Mouse (Mus musculus): Measurements from ENCODE around the gene Armh3. TPM values are rescaled to one million over a fixed set of nuclear protein-coding genes. Genes with fewer than 3 reads are reported as not detected.
A peak's percentile ranks its signal among the peaks of the same experiment; 100 is the strongest.

Gene Armh3
- polyA plus RNA-seq, 1 experiment from 2014 or later = 17.0 TPM

DNA sequence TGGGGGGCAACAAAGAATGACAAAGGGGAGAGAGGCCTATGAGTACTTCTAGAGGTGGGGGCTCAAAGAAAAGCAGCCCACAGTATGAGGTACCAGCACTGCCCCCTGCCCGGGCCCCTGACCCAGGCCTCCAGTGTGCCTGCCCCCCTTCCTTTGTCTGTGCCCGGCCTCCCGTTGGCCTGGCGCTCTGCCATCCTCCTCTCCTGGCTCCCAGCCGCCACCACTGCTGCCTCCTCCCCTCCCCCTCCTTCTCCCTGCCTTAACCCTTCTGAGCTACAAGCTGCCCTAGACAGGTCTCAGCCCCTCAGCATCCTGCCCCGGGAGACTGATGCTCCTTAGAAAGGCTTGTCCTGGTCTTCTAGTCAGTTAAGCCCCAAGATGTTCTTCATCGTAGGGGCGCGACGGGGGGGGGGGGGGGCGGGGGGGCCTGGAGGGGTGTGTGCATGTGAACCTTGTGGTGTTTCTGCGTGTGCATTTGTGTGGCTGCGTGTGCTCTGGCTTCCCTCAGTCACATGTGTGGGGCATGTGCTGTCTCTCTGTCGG is 43.7 kb upstream of the Armh3 start:
- H3K4me2 ChIP-seq (replicated peaks; ENCODE audit: low read depth, low read length) = peak overlapping the region; percentile 75
- peak overlapping the region; percentile 62 for H3K9ac ChIP-seq (ENCODE audit: low read depth, low read length)
- H3K4me3 ChIP-seq (ENCODE audit: low read length) = peak overlapping the region; percentile 30
- H3K36me3 ChIP-seq (ENCODE audit: control insufficient read depth, insufficient read depth, low read length) = no peaks in the 10 kb centered on the region
- WGBS = 0% methylated on average over 12 of the region's 14 CpGs
- H3K27ac ChIP-seq (ENCODE audit: low read depth, low read length) = peak overlapping the region; percentile 93
- H3K27me3 ChIP-seq (ENCODE audit: control insufficient read depth, insufficient read depth, low read length) = no peaks in the 10 kb centered on the region
- H3K9me3 ChIP-seq (ENCODE audit: control insufficient read depth, low read length) = no peaks in the 10 kb centered on the region
- ATAC-seq (ENCODE audit: low FRiP score, low TSS enrichment) = peak; percentile 2; the same call in 1 of the 2 replicates
- peaks cover 72% of the 10 kb centered on the region for H3K4me1 ChIP-seq (ENCODE audit: control insufficient read depth, insufficient read depth, low read length)

DNA sequence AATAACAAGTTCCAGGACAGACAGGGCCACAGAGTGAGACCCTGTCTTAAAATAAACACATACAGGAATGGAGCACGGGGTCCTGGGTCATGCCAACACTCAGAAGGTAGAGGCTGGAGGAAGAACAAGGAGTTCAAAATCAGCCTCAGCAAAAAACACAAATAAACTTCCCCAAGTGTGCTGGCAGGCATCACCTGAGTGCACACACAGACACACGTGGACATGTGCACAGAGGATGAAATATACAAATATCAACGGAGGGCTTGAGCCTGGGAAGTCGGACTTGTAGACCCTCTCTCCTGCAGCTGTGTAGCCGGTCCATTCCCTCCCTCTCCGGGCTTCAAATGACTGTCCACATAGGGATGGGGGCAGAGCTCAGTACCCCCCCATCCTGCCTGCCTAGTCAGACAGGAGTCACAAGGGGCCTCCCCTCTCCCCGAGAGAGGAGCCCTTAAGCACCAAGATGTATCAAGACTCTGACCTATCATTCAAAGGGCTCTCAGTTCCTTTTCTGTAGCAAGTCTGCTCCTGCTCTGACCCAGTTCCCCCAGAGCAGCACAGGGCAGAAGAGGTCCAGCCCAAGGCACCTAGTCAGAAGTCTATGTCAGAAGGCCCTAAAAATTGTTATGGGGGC is 43.1 kb upstream of the Armh3 start:
- peak overlapping the region; percentile 62 for H3K9ac ChIP-seq (ENCODE audit: low read depth, low read length)
- peaks cover 71% of the 10 kb centered on the region for H3K4me1 ChIP-seq (ENCODE audit: control insufficient read depth, insufficient read depth, low read length)
- H3K27me3 ChIP-seq (ENCODE audit: control insufficient read depth, insufficient read depth, low read length) = no peaks in the 10 kb centered on the region
- WGBS = 22% methylated on average over 7 of the region's 7 CpGs
- H3K4me2 ChIP-seq (replicated peaks; ENCODE audit: low read depth, low read length) = peak overlapping the region; percentile 75
- peaks cover 2% of the 10 kb centered on the region; the same call in 1 of the 2 replicates for H3K36me3 ChIP-seq (ENCODE audit: control insufficient read depth, insufficient read depth, low read length)
- H3K4me3 ChIP-seq (ENCODE audit: low read length) = peak overlapping the region; percentile 30
- no peaks in the 10 kb centered on the region for H3K9me3 ChIP-seq (ENCODE audit: control insufficient read depth, low read length)
- ATAC-seq (ENCODE audit: low FRiP score, low TSS enrichment) = no peak
- peak overlapping the region; percentile 93 for H3K27ac ChIP-seq (ENCODE audit: low read depth, low read length)

- Histone ChIP-seq H3K4me2 (replicated peaks; ENCODE audit: low read depth, low read length) (peak overlapping the region; percentile 97), H3K9ac (ENCODE audit: low read depth, low read length) (peak overlapping the region; percentile 88), H3K36me3 (ENCODE audit: control insufficient read depth, insufficient read depth, low read length) (peaks cover 13% of the 10 kb centered on the region), H3K9me3 (ENCODE audit: control insufficient read depth, low read length) (no peaks in the 10 kb centered on the region), H3K4me1 (ENCODE audit: control insufficient read depth, insufficient read depth, low read length) (peaks cover 64% of the 10 kb centered on the region), H3K27me3 (ENCODE audit: control insufficient read depth, insufficient read depth, low read length) (no peaks in the 10 kb centered on the region), H3K27ac (ENCODE audit: low read depth, low read length) (peak overlapping the region; percentile 93), H3K4me3 (ENCODE audit: low read length) (peak overlapping the region; percentile 83)
- ATAC-seq (ENCODE audit: low FRiP score, low TSS enrichment) = no peak
- WGBS = 40% methylated on average over 14 of the region's 14 CpGs
Measured at GRCm38 (mm10) chr19:46040149-46040902, 42.0 kb upstream of the Armh3 start.

DNA sequence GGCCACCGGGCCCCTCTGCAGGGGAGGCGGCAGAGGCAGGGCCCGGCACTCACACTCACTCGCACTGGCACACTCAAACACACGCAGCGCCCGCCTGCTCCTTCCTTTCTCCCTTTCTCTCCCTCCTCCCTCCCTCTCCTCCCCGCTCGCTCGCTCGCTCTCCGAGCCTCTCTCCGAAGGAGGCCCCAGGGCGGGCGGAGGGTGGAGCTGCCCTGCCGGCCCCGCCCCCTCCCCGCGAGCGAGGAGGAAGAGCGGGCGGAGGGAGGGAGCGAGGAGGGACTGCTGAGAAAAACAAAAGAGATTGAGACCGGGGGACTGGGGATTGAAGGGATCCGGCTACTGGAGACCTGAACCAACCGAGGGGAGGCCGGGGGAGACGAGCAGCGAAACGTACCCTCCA is 41.2 kb upstream of the Armh3 start:
- H3K9ac ChIP-seq (ENCODE audit: low read depth, low read length) = peak overlapping the region; percentile 88
- peak overlapping the region; percentile 97 for H3K4me2 ChIP-seq (replicated peaks; ENCODE audit: low read depth, low read length)
- ATAC-seq (ENCODE audit: low FRiP score, low TSS enrichment) = peak; percentile 83
- peaks cover 64% of the 10 kb centered on the region for H3K4me1 ChIP-seq (ENCODE audit: control insufficient read depth, insufficient read depth, low read length)
- peak overlapping the region; percentile 83 for H3K4me3 ChIP-seq (ENCODE audit: low read length)
- H3K9me3 ChIP-seq (ENCODE audit: control insufficient read depth, low read length) = no peaks in the 10 kb centered on the region
- H3K27me3 ChIP-seq (ENCODE audit: control insufficient read depth, insufficient read depth, low read length) = no peaks in the 10 kb centered on the region
- 1% methylated on average over 29 of the region's 30 CpGs for WGBS
- peak overlapping the region; percentile 93 for H3K27ac ChIP-seq (ENCODE audit: low read depth, low read length)
- H3K36me3 ChIP-seq (ENCODE audit: control insufficient read depth, insufficient read depth, low read length) = peaks cover 21% of the 10 kb centered on the region

GRCm38 (mm10) chr19:46038851-46039260 is 40.6 kb upstream of the Armh3 start:
- H3K4me1 ChIP-seq (ENCODE audit: control insufficient read depth, insufficient read depth, low read length) = peaks cover 61% of the 10 kb centered on the region
- H3K9me3 ChIP-seq (ENCODE audit: control insufficient read depth, low read length) = no peaks in the 10 kb centered on the region
- peak overlapping the region; percentile 88 for H3K9ac ChIP-seq (ENCODE audit: low read depth, low read length)
- peak overlapping the region; percentile 97 for H3K4me2 ChIP-seq (replicated peaks; ENCODE audit: low read depth, low read length)
- ATAC-seq (ENCODE audit: low FRiP score, low TSS enrichment) = peak; percentile 24; the same call in 1 of the 2 replicates
- H3K36me3 ChIP-seq (ENCODE audit: control insufficient read depth, insufficient read depth, low read length) = peaks cover 27% of the 10 kb centered on the region
- H3K27ac ChIP-seq (ENCODE audit: low read depth, low read length) = peak overlapping the region; percentile 93
- under 1% methylated on average over 16 of the region's 17 CpGs for WGBS
- H3K4me3 ChIP-seq (ENCODE audit: low read length) = peak overlapping the region; percentile 83
- no peaks in the 10 kb centered on the region for H3K27me3 ChIP-seq (ENCODE audit: control insufficient read depth, insufficient read depth, low read length)

DNA sequence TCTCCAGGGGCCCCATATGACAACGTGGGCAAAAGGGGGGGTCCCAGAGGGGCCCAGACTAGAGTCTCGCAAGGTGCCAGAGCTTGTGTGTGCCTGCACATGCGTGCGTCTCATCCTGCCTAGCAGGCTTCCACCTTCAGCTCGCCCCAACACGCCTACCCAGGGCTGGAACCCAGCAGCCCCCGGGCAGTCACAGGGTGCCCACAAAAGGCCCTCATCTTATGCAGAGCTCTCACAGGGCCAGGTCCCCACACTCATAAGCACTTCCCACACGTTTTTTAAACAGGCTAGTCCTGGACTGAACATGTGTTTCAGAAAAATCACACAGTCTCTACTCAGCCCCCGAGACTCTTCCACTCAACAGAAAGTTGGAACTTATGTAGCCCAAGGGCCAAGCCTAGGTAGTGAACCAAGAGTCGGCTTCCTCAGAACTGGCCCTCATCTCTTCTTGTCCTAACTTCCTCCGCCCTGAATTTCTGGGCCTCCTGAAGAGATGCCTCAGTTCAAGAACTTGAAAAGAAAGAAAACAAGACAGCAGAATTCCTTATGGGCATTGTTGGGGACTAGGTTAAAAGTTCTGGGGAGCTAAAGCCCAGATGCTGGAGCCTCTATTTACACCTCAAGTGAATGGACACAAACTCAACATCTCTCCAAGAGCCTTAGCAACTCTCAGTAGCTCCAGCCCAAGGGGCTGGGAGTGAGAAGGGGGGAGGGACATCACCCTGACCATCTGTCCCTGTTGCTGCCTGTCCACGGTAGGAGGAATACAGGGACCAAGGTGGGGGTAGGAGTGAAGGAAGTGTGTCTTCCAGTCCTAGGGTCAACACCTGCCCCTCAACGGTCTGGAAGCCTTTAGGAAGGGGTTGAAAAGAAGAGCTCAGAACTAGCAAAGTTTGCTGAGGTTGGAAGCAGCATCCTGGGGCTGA is 39.9 kb upstream of the Armh3 start:
- peak overlapping the region; percentile 88 for H3K9ac ChIP-seq (ENCODE audit: low read depth, low read length)
- peaks cover 54% of the 10 kb centered on the region for H3K4me1 ChIP-seq (ENCODE audit: control insufficient read depth, insufficient read depth, low read length)

GRCm38 (mm10) chr19:46037243-46037924 is 39.1 kb upstream of the Armh3 start:
- Histone ChIP-seq H3K36me3 (ENCODE audit: control insufficient read depth, insufficient read depth, low read length) (peaks cover 42% of the 10 kb centered on the region), H3K4me2 (replicated peaks; ENCODE audit: low read depth, low read length) (peak overlapping the region; percentile 97), H3K4me3 (ENCODE audit: low read length) (peak overlapping the region; percentile 83), H3K9ac (ENCODE audit: low read depth, low read length) (peak overlapping the region; percentile 88), H3K27me3 (ENCODE audit: control insufficient read depth, insufficient read depth, low read length) (no peaks in the 10 kb centered on the region), H3K9me3 (ENCODE audit: control insufficient read depth, low read length) (no peaks in the 10 kb centered on the region), H3K4me1 (ENCODE audit: control insufficient read depth, insufficient read depth, low read length) (peaks cover 46% of the 10 kb centered on the region), H3K27ac (ENCODE audit: low read depth, low read length) (peak overlapping the region; percentile 7; the same call in 1 of the 2 replicates)
- 34% methylated on average over 6 of the region's 6 CpGs for WGBS
- ATAC-seq (ENCODE audit: low FRiP score, low TSS enrichment) = no peak

More for the DNA sequence above, 39.9 kb upstream of the Armh3 start:
- Histone ChIP-seq H3K4me2 (replicated peaks; ENCODE audit: low read depth, low read length) (peak overlapping the region; percentile 97), H3K9me3 (ENCODE audit: control insufficient read depth, low read length) (no peaks in the 10 kb centered on the region), H3K27me3 (ENCODE audit: control insufficient read depth, insufficient read depth, low read length) (no peaks in the 10 kb centered on the region), H3K36me3 (ENCODE audit: control insufficient read depth, insufficient read depth, low read length) (peaks cover 34% of the 10 kb centered on the region), H3K4me3 (ENCODE audit: low read length) (peak overlapping the region; percentile 83), H3K27ac (ENCODE audit: low read depth, low read length) (peak overlapping the region; percentile 93)
- no peak for ATAC-seq (ENCODE audit: low FRiP score, low TSS enrichment)
- 15% methylated on average over 13 of the region's 13 CpGs for WGBS
